Mouse (Mus musculus): ENCODE results near the gene Tspan6. TPM values are rescaled to one million over a fixed set of nuclear protein-coding genes. Genes with fewer than 3 reads are reported as not detected.

Gene Tspan6
- polyA plus RNA-seq, 1 experiment from 2014 or later, result 83.7 TPM

DNA sequence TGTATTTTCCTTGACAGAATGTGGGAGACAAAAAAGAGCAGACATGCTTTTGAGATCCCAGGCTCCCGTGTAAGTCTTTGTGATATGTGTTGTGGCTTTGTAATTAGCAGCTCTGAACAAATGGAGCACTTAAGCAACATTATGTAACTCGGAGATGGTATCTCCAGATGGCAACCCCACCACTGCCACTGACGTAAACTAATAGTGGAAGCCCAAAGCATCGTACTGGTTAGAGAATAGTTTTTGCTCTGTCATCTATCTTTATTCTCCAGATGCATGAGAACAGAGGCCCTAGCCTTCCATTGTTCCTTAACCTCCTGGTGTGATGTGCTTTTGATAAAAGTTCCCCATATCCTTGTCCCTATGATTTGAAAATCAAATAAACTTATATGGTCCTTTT lies 23.0 kb upstream of the Tspan6 start:
- no peak for ATAC-seq (ENCODE audit: low FRiP score, low TSS enrichment)
- DNase-seq (ENCODE audit: low spot score), result no peak
- Histone ChIP-seq H3K27ac (replicated peaks) (no peak overlapping the region), H3K27me3 (ENCODE audit: control insufficient read depth, insufficient read depth, low read length) (no peaks in the 10 kb centered on the region), H3K4me1 (replicated peaks; ENCODE audit: control insufficient read depth, insufficient read depth) (no peaks in the 10 kb centered on the region), H3K4me3 (ENCODE audit: low read depth, low read length) (no peak overlapping the region), H3K9me3 (ENCODE audit: control insufficient read depth, low read length) (no peaks in the 10 kb centered on the region), H3K9ac (ENCODE audit: low read length) (no peak overlapping the region), H3K36me3 (ENCODE audit: control insufficient read depth, insufficient read depth, low read length) (no peaks in the 10 kb centered on the region), H3K4me2 (replicated peaks; ENCODE audit: low read depth) (no peak overlapping the region)
- WGBS, result 59% methylated on average over 4 of the region's 4 CpGs
- no peak for TF ChIP-seq EP300 (optimal IDR thresholded peaks at IDR 0.05)

DNA sequence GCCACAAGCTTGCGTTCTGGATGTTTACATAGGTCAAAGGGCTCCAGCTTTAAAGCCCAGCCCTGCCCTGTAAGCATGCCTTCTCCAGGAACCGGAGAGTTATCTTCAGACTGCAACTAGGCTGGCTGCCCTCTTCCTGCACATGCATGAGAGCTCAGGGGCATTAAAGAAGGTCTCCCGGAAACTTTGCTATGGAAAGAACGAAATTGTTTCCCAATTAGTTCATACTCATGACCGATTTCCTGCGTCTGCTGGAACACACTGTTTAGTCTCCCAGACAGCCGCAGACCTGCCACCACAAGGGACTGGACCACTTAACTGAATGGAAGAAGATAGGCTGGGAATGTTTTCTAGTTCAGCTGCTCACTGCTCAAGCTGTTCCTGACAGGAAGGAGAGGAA lies 16.0 kb upstream of the Tspan6 start:
- H3K4me1 ChIP-seq (replicated peaks; ENCODE audit: control insufficient read depth, insufficient read depth), result no peaks in the 10 kb centered on the region
- ATAC-seq (ENCODE audit: low FRiP score, low TSS enrichment), result no peak
- H3K4me2 ChIP-seq (replicated peaks; ENCODE audit: low read depth), result no peak overlapping the region
- no peaks in the 10 kb centered on the region for H3K27me3 ChIP-seq (ENCODE audit: control insufficient read depth, insufficient read depth, low read length)
- H3K9ac ChIP-seq (ENCODE audit: low read length), result no peak overlapping the region
- WGBS, result 37% methylated on average over 7 of the region's 7 CpGs
- no peaks in the 10 kb centered on the region for H3K9me3 ChIP-seq (ENCODE audit: control insufficient read depth, low read length)
- no peak overlapping the region for H3K27ac ChIP-seq (replicated peaks)
- H3K4me3 ChIP-seq (ENCODE audit: low read depth, low read length), result no peak overlapping the region
- TF ChIP-seq EP300 (optimal IDR thresholded peaks at IDR 0.05) (no peak), CTCF (IDR thresholded peaks at IDR 0.05; ENCODE audit: low read depth) (no peak)
- no peak for DNase-seq (ENCODE audit: low spot score)
- H3K36me3 ChIP-seq (ENCODE audit: control insufficient read depth, insufficient read depth, low read length), result no peaks in the 10 kb centered on the region

DNA sequence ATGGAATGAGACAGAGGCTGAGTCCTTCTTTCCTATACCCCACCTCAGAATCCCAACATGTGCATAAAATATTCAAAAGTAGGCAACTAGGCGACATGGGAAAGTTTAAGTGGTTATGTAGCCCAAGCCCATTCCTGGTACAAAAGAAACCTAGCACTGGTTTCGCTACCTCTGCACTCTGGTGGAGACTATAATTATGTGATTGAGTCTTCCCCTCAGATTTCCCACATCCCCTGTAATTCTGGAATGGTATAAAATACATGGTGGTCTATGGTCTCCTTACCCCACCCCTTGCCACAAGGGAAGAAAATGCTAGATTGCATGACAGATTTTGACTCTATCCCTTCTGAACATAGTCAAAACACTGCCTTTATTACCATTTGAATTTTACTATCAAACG lies 14.8 kb upstream of the Tspan6 start:
- H3K4me2 ChIP-seq (replicated peaks; ENCODE audit: low read depth), result no peak overlapping the region
- no peaks in the 10 kb centered on the region for H3K9me3 ChIP-seq (ENCODE audit: control insufficient read depth, low read length)
- no peaks in the 10 kb centered on the region for H3K36me3 ChIP-seq (ENCODE audit: control insufficient read depth, insufficient read depth, low read length)
- no peak overlapping the region for H3K9ac ChIP-seq (ENCODE audit: low read length)
- no peak overlapping the region for H3K27ac ChIP-seq (replicated peaks)
- ATAC-seq (ENCODE audit: low FRiP score, low TSS enrichment) (no peak), DNase-seq (ENCODE audit: low spot score) (no peak)
- TF ChIP-seq CTCF (IDR thresholded peaks at IDR 0.05; ENCODE audit: low read depth) (no peak), EP300 (optimal IDR thresholded peaks at IDR 0.05) (no peak)
- H3K27me3 ChIP-seq (ENCODE audit: control insufficient read depth, insufficient read depth, low read length), result no peaks in the 10 kb centered on the region
- WGBS, result 73% methylated on average over 3 of the region's 3 CpGs
- no peak overlapping the region for H3K4me3 ChIP-seq (ENCODE audit: low read depth, low read length)
- H3K4me1 ChIP-seq (replicated peaks; ENCODE audit: control insufficient read depth, insufficient read depth), result no peaks in the 10 kb centered on the region

- DNase-seq (ENCODE audit: low spot score) (no peak), ATAC-seq (ENCODE audit: low FRiP score, low TSS enrichment) (no peak)
- TF ChIP-seq CTCF (IDR thresholded peaks at IDR 0.05; ENCODE audit: low read depth) (no peak), EP300 (optimal IDR thresholded peaks at IDR 0.05) (no peak)
- Histone ChIP-seq H3K9ac (ENCODE audit: low read length) (no peak overlapping the region), H3K27ac (replicated peaks) (no peak overlapping the region), H3K4me2 (replicated peaks; ENCODE audit: low read depth) (no peak overlapping the region), H3K4me3 (ENCODE audit: low read depth, low read length) (no peak overlapping the region), H3K27me3 (ENCODE audit: control insufficient read depth, insufficient read depth, low read length) (no peaks in the 10 kb centered on the region), H3K9me3 (ENCODE audit: control insufficient read depth, low read length) (no peaks in the 10 kb centered on the region), H3K4me1 (replicated peaks; ENCODE audit: control insufficient read depth, insufficient read depth) (no peaks in the 10 kb centered on the region), H3K36me3 (ENCODE audit: control insufficient read depth, insufficient read depth, low read length) (no peaks in the 10 kb centered on the region)
- WGBS, result 40% methylated on average over 10 of the region's 10 CpGs
These were observed 13.3 kb upstream of the Tspan6 start for GRCm38 (mm10) chrX:133911397-133912103.

DNA sequence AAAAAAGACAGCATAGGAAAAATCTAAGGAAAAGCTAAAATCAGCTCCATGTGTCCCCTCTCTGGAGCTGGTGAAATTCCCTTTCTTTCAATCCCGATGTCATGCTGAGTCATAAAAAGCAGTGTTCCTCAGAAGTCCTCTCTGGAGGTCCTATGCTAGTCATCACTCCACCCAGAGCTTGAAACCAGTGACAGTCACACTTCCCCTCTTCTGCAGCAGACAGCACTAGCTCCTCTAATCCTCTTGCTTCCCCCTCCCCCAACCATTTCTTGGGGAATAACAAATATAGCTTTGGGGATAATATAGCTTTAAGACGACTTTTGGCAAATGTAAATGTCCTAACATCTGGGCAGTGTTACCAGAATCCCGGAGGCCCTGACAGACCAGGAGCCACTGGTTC lies 10.0 kb upstream of the Tspan6 start, which contains the start of gene Srpx2:
Gene Srpx2 (plus strand): TSS at position 166 of the 400 bp plus-strand sequence.
- Histone ChIP-seq H3K27me3 (ENCODE audit: control insufficient read depth, insufficient read depth, low read length) (no peaks in the 10 kb centered on the region), H3K4me2 (replicated peaks; ENCODE audit: low read depth) (no peak within 1 kb of the TSS), H3K9ac (ENCODE audit: low read length) (no peak within 1 kb of the TSS), H3K4me1 (replicated peaks; ENCODE audit: control insufficient read depth, insufficient read depth) (no peaks in the 10 kb centered on the region), H3K4me3 (ENCODE audit: low read depth, low read length) (no peak within 1 kb of the TSS), H3K27ac (replicated peaks) (no peak within 1 kb of the TSS), H3K9me3 (ENCODE audit: control insufficient read depth, low read length) (no peaks in the 10 kb centered on the region), H3K36me3 (ENCODE audit: control insufficient read depth, insufficient read depth, low read length) (no peaks in the 10 kb centered on the region)
- no peak for ATAC-seq (ENCODE audit: low FRiP score, low TSS enrichment)
- TF ChIP-seq EP300 (optimal IDR thresholded peaks at IDR 0.05), result no peak
- TF ChIP-seq CTCF (IDR thresholded peaks at IDR 0.05; ENCODE audit: low read depth), result no peak
- DNase-seq (ENCODE audit: low spot score), result no peak
- WGBS, result 41% methylated on average over 3 of the region's 3 CpGs

- no peak overlapping the region for H3K27ac ChIP-seq (replicated peaks)
- H3K9ac ChIP-seq (ENCODE audit: low read length), result no peak overlapping the region
- H3K27me3 ChIP-seq (ENCODE audit: control insufficient read depth, insufficient read depth, low read length), result no peaks in the 10 kb centered on the region
- H3K4me3 ChIP-seq (ENCODE audit: low read depth, low read length), result no peak overlapping the region
- H3K9me3 ChIP-seq (ENCODE audit: control insufficient read depth, low read length), result no peaks in the 10 kb centered on the region
- DNase-seq (ENCODE audit: low spot score), result no peak
- no peaks in the 10 kb centered on the region for H3K4me1 ChIP-seq (replicated peaks; ENCODE audit: control insufficient read depth, insufficient read depth)
- no peaks in the 10 kb centered on the region for H3K36me3 ChIP-seq (ENCODE audit: control insufficient read depth, insufficient read depth, low read length)
- no peak for ATAC-seq (ENCODE audit: low FRiP score, low TSS enrichment)
- TF ChIP-seq EP300 (optimal IDR thresholded peaks at IDR 0.05) (no peak), CTCF (IDR thresholded peaks at IDR 0.05; ENCODE audit: low read depth) (no peak)
- 83% methylated on average over 5 of the region's 5 CpGs for WGBS
- no peak overlapping the region for H3K4me2 ChIP-seq (replicated peaks; ENCODE audit: low read depth)
These were observed 10.1 kb downstream of the Tspan6 start for GRCm38 (mm10) chrX:133888111-133888510.
